In the genomic region with DNA sequence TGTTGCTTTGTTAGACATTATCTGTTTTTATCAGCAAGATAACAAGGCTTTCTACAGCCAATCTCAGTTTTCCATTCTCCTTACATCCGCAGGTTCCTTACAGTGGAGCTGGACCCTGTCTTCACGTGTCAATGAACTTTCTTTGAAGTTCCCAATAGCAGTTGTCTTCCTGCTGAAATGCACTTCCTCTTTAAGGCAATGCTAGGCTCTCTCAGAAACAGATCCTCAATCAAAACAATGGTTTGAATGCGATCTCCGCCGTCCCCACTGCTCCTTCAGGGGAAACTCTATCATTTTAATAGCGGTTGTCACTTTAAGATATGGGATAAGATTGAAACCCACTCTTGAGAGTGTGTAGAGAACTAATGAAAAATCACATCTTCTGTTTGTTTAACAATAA, we compare ENCODE assay signal across 15 mouse cellular contexts.
"Had no signal": no experiment of that assay in that cellular context is flagged by ENCODE, and none has a peak within 500 bp of the region (broad histone marks: within the 10 kb centered on the region; RNA-seq: fewer than 3 reads in every experiment).

No protein-coding gene starts in this region.

- DNase-seq: retina, postnatal 1 day; right cerebral cortex, adult 18-20 months; right cerebral cortex, postnatal 14 days; right cerebral cortex, postnatal 25 days; right cerebral cortex, postnatal 4 days; spleen, adult 18-20 months; thymus, adult 18-20 months; thymus, adult 2 months; thymus, postnatal 14 days; thymus, postnatal 25 days; thymus, postnatal 36 days; thymus, postnatal 4 days had no signal

- H3K4me1 ChIP-seq: neural tube, embryonic 15.5 days; stomach, embryonic 15.5 days had no signal

- H3K9me3 ChIP-seq: neural tube, embryonic 15.5 days; stomach, embryonic 15.5 days had no signal

- H3K27ac ChIP-seq: neural tube, embryonic 15.5 days; stomach, embryonic 15.5 days; stomach, postnatal 0 days had no signal

- H3K4me2 ChIP-seq: neural tube, embryonic 15.5 days; stomach, embryonic 15.5 days had no signal

- H3K4me3 ChIP-seq: neural tube, embryonic 15.5 days; stomach, embryonic 15.5 days had no signal

- H3K27me3 ChIP-seq: neural tube, embryonic 15.5 days; stomach, embryonic 15.5 days had no signal

- H3K9ac ChIP-seq: neural tube, embryonic 15.5 days; stomach, embryonic 15.5 days had no signal

- H3K36me3 ChIP-seq: neural tube, embryonic 15.5 days; stomach, embryonic 15.5 days had no signal
